Mouse (Mus musculus) brain, embryonic 14.5 days (tissue): ENCODE measurements around the gene Chchd6.

Experiments used
- CTCF ChIP-seq: fragments of 200-500 bp; IDR thresholded peaks from 2 replicates; pipeline ENCODE4 v1.5.1; 2012; ENCODE audit warnings: inconsistent platforms, mild to moderate bottlenecking, moderate library complexity, borderline replicate concordance; ENCODE audit not compliant: insufficient read depth, insufficient read length; ENCODE audit errors: extremely low read depth
- POLR2A ChIP-seq: fragments of 200-500 bp; IDR thresholded peaks from 2 replicates; pipeline ENCODE4 v1.6.1; 2012; ENCODE audit warnings: mild to moderate bottlenecking, inconsistent platforms, borderline replicate concordance; ENCODE audit not compliant: poor library complexity, insufficient read depth, insufficient read length, severe bottlenecking; ENCODE audit errors: extremely low read depth

- TF ChIP-seq CTCF: no peak
- TF ChIP-seq POLR2A: no peak
Measured at GRCm38 (mm10) chr6:89404964-89405363, 190.5 kb downstream of the Chchd6 start.
